Mouse (Mus musculus): Measurements from ENCODE around the gene Gm21304. TPM values are rescaled to one million over a fixed set of nuclear protein-coding genes. Genes with fewer than 3 reads are reported as not detected.

The Gm21304 gene
- polyA plus RNA-seq, 1 experiment from 2014 or later: not detected

Other genes with a start within 250 kb of the Gm21304 start
- not detected in 2 replicates for gene Gm21293, start 25.5 kb upstream of the Gm21304 start, polyA plus RNA-seq (2016; fragmentation: Nextera tagmentation; extraction: Ambion mirVana)
- not detected in 2 replicates for gene Gm6763, start 17.0 kb upstream of the Gm21304 start, polyA plus RNA-seq (2016; fragmentation: Nextera tagmentation; extraction: Ambion mirVana)
- gene Gm8764, start 8.5 kb upstream of the Gm21304 start, polyA plus RNA-seq (2016; fragmentation: Nextera tagmentation; extraction: Ambion mirVana): not detected in 2 replicates
- not detected in 2 replicates for gene Gm21312, start 8.5 kb downstream of the Gm21304 start, polyA plus RNA-seq (2016; fragmentation: Nextera tagmentation; extraction: Ambion mirVana)
- not detected in 2 replicates for gene Gm20765, start 17.0 kb downstream of the Gm21304 start, polyA plus RNA-seq (2016; fragmentation: Nextera tagmentation; extraction: Ambion mirVana)
- gene Gm4340, start 25.5 kb downstream of the Gm21304 start, polyA plus RNA-seq (2016; fragmentation: Nextera tagmentation; extraction: Ambion mirVana): not detected in 2 replicates